Mouse (Mus musculus): Measurements from ENCODE around the gene Hcar1. TPM values are rescaled to one million over a fixed set of nuclear protein-coding genes. Genes with fewer than 3 reads are reported as not detected.

The Hcar1 gene
- polyA plus RNA-seq, 1 experiment from 2014 or later = 0.55 TPM

DNA sequence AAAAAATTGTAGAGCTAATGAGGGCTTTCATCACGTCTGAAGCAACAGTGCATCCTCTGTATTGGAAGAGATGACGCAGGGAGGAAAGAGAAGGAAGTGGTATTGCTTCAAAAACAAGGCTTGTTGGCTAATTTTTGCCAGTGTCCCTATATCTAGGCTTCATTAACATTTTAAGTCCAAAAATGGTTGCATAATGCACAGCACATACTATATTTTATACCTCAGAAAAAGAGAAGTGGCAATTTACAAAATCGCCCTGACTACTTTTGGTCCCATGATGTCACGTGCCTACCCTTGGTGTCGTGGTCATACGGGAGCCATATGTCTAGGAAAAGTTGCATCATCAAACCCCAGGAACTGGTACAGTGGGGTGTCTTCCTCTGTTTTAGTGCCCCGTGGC is 47.5 kb downstream of the Hcar1 start:
- 0 out of 2 replicates have a peak, but pooled peaks cover 4% of the 10 kb centered on the region for H3K4me1 ChIP-seq
- no peaks in the 10 kb centered on the region for H3K9me3 ChIP-seq
- no peak for ATAC-seq (ENCODE audit: insufficient number of reproducible peaks, low FRiP score, low TSS enrichment, low read depth)
- H3K4me3 ChIP-seq = no peak overlapping the region
- H3K36me3 ChIP-seq = no peaks in the 10 kb centered on the region
- no peaks in the 10 kb centered on the region for H3K27me3 ChIP-seq
- no peak overlapping the region for H3K9ac ChIP-seq
- no peak overlapping the region for H3K4me2 ChIP-seq
- WGBS = 85% methylated on average over 7 of the region's 7 CpGs
- H3K27ac ChIP-seq = no peak overlapping the region

DNA sequence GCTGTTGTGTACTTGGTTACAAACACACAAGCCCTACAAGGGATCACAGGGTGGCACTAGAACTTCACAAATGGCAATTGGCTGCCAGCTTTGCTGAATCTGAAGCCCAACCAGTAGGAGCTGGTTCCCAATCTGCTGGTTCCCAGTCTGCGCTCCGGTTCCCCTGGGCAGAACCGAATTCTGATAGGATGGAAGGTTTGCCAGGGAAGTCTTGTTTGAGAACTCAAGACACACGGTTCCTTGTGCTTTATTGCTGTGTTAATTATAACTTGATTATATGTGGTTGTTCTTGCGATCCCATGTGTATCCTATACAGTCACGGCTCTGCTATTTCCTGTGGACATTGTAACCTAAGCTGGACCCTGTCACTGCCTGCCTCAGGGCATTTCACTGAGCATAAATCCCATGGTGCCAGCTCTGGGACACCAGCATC is 52.1 kb downstream of the Hcar1 start:
- 0 out of 2 replicates have a peak, but pooled peaks cover 4% of the 10 kb centered on the region for H3K4me1 ChIP-seq
- H3K4me2 ChIP-seq = no peak overlapping the region
- no peak overlapping the region for H3K27ac ChIP-seq
- WGBS = 44% methylated on average over 6 of the region's 6 CpGs
- no peaks in the 10 kb centered on the region for H3K27me3 ChIP-seq
- no peak overlapping the region for H3K4me3 ChIP-seq
- H3K9me3 ChIP-seq = no peaks in the 10 kb centered on the region
- no peak for ATAC-seq (ENCODE audit: insufficient number of reproducible peaks, low FRiP score, low TSS enrichment, low read depth)
- H3K9ac ChIP-seq = no peak overlapping the region
- H3K36me3 ChIP-seq = peaks cover 2% of the 10 kb centered on the region; the same call in 1 of the 2 replicates

Other genes starting within 250 kb of the Hcar1 start
- gene Clip1, start 195.4 kb downstream of the Hcar1 start, polyA plus RNA-seq (2015; fragmentation: Nextera tagmentation; extraction: Ambion mirVana) = 45.4 and 46.6 TPM in 2 replicates
- gene Zcchc8, start 158.9 kb downstream of the Hcar1 start, polyA plus RNA-seq (2015; fragmentation: Nextera tagmentation; extraction: Ambion mirVana) = 62.3 and 62.7 TPM in 2 replicates
- gene Rsrc2, start 130.6 kb downstream of the Hcar1 start, polyA plus RNA-seq (2015; fragmentation: Nextera tagmentation; extraction: Ambion mirVana) = 109 and 111 TPM in 2 replicates
- gene Kntc1, start 130.3 kb downstream of the Hcar1 start, polyA plus RNA-seq (2015; fragmentation: Nextera tagmentation; extraction: Ambion mirVana) = 20.1 and 21.0 TPM in 2 replicates
- 9.0 and 9.4 TPM in 2 replicates for gene Hcar2, start 14.5 kb downstream of the Hcar1 start, polyA plus RNA-seq (2015; fragmentation: Nextera tagmentation; extraction: Ambion mirVana)
- gene Denr, start 27.2 kb upstream of the Hcar1 start, polyA plus RNA-seq (2015; fragmentation: Nextera tagmentation; extraction: Ambion mirVana) = 131 and 140 TPM in 2 replicates
- gene Gm43518, start 47.4 kb upstream of the Hcar1 start, polyA plus RNA-seq (2015; fragmentation: Nextera tagmentation; extraction: Ambion mirVana) = 2.8 and 3.4 TPM in 2 replicates
- gene Ccdc62, start 50.7 kb upstream of the Hcar1 start, polyA plus RNA-seq (2015; fragmentation: Nextera tagmentation; extraction: Ambion mirVana) = 5.2 and 6.4 TPM in 2 replicates
- gene Hip1r, start 93.6 kb upstream of the Hcar1 start, polyA plus RNA-seq (2015; fragmentation: Nextera tagmentation; extraction: Ambion mirVana) = 12.4 and 17.4 TPM in 2 replicates
- gene Vps37b, start 152.2 kb upstream of the Hcar1 start, polyA plus RNA-seq (2015; fragmentation: Nextera tagmentation; extraction: Ambion mirVana) = 34.7 and 37.8 TPM in 2 replicates
- 2.9 and 3.1 TPM in 2 replicates for gene Abcb9, start 215.8 kb upstream of the Hcar1 start, polyA plus RNA-seq (2015; fragmentation: Nextera tagmentation; extraction: Ambion mirVana)
- 24.8 and 26.4 TPM in 2 replicates for gene Ogfod2, start 232.3 kb upstream of the Hcar1 start, polyA plus RNA-seq (2015; fragmentation: Nextera tagmentation; extraction: Ambion mirVana)
- gene Arl6ip4, start 236.1 kb upstream of the Hcar1 start, polyA plus RNA-seq (2015; fragmentation: Nextera tagmentation; extraction: Ambion mirVana) = 93.1 and 97.2 TPM in 2 replicates